Mouse (Mus musculus): ENCODE data around the gene Il6ra.

Il6ra gene

DNA sequence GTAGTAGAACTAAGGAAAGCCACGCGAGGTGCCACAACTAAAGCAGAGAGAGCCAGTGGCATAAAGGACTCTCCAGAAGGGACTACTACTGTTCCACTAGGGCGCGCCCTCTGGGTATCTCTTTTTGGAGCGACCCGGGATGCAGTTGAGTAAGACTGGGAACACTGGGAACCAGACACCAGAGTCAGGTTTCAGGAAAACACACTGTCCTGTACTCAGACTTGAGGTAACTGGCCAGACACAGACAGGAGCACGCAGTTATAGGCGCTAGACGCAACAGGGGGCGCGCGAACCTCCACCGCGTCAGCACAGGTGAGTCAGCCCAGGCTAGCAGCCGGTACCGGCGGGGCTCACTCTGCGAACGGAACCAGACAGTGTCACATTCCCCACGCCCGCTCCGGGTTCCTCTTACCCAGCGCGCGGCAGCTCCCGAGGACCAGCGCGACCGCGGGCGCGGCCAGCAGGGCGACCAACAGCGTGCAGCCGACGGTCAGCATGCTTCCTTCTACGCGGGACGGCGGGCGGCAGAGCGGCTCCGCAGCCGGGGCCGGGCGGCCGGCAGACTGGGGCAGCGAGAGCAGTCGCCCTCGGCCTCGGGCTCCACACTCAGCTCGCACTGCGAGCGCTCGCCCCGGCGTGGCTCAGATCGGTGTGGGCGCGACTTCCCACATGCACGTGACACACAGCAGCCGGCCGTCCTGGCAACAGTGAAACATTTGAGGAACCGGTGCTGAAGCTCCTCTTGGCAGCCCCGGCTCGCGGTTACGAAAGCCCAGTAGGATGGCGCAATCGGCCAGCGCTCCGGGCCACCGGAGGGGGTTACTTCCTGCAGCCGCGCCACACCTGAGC, at the start of gene Il6ra:
Gene Il6ra, minus strand, starts transcription at position 654 of the 849 bp plus-strand sequence.
- DNase-seq: peak; percentile 60

- DNase-seq: peak; percentile 55
These were observed 49.2 kb upstream of the Il6ra start for GRCm38 (mm10) chr3:89962059-89962750.

DNA sequence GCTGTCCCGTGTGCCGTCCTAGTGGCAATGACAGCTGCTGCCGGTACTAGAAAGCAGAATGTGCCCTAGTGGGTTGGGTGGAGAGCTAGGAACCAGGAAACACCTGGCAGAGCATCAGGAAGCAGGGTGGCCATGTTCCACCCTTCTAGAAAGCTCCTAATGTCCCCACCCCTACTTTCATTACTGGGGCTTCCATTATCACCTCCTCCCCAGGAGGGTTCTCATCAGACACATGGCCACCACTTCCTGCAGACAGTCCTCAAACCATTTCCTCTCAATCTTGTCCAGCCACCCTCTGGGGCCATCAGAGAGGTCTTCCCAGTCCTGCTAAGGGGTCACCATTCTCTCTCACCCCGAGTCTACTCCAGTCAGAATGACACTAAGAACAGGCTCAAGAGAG, 48.4 kb upstream of the Il6ra start:
- DNase-seq: peak; percentile 40

DNA sequence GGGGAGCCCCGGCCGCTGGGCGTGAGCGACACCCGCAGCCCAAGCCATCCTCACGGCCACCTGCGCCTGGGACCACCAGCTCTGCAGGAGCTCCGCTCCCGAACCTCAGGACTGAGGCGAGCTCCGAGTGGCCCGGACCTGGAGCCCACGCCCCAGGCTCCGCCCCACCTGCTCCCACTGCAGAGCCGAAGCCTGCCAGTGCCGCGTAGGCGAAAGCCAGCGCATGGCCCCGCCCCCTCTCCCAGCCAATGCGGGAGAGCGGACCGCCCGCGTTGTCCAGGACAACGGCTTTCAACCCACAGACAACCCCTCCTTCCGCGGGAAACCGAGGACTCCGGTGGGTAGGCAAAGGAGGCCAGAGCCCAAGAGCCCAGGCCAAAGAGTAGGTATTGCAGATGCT, 47.5 kb upstream of the Il6ra start:
- DNase-seq: peak; percentile 96

DNA sequence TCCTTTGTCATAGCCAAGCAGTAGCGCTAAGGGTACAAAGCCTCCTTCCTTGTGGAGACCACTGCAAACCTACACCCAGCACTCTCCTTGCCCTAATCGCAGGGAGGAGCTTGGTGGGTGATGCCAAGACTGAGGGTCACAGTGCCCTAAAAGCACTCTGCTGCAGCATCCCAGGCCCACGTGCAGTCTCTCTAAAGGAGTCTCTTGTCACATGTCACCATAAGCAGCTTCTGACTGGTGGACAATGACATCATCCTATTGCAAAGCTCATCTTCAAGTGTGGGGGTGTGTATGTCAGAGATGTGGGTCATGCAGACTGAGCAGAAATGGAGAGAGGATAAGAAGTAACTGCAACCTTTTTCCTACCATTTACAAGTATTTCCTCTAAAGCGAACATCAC, 46.4 kb upstream of the Il6ra start:
- peak; percentile 76 for DNase-seq

- no peak for DNase-seq
These were observed 44.9 kb upstream of the Il6ra start for GRCm38 (mm10) chr3:89957880-89958279.

- no peak for DNase-seq
These were observed 43.4 kb upstream of the Il6ra start for GRCm38 (mm10) chr3:89956177-89956971.

DNA sequence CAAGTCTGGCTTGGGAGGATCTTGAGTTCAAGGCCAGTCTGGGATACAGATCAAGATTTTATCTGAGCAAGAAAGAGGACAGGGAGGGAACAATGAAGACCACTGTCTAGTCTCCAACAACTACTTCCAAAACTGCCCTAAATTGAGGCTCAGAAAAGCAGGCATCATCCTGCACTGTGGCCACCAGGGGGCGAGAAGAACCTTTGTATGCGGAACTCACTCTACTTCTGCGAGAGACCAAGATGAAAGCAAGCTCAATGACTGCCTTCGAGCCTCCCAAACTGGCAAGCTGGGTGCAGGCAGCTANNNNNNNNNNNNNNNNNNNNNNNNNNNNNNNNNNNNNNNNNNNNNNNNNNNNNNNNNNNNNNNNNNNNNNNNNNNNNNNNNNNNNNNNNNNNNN, 40.4 kb upstream of the Il6ra start:
- DNase-seq: peak; percentile 60

DNA sequence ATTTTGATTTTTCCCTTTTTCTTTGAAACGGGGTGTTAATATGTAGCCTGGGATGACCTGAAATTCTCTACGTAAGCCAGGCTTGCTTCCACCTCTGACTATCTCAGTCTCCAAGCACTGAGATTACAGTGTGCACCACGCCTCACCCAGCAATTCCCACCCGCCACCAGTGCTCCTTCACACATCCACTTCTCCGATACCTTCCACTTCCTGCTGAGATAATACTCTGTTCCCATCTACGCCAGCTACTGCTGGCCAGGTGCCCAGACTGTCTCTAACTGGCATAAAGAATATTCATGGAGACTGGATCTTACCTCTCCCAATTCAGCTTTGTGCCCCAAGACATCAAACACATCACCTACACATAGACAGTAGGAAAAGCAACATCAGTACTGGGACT, 35.7 kb upstream of the Il6ra start:
- DNase-seq: peak; percentile 59

DNA sequence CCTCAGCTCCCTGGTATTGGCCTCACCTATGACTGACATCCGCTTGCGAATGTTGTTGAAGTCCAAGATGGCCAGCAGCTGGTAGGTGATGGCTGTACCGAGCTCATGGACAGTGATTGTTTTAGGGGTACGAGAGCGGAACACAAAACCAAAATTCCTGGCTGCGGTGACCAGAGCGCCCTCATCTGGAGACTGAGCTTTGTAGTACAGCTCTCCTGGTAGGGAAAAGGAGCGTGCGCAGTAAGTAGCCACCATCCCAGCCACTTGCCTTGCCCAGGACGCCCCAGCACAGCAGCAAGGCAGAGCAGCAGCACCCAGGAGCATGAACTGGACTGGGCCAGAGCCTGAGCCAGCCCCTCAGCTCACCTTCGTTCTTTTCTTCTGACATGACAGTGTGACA, 35.0 kb upstream of the Il6ra start:
- DNase-seq: no peak

DNA sequence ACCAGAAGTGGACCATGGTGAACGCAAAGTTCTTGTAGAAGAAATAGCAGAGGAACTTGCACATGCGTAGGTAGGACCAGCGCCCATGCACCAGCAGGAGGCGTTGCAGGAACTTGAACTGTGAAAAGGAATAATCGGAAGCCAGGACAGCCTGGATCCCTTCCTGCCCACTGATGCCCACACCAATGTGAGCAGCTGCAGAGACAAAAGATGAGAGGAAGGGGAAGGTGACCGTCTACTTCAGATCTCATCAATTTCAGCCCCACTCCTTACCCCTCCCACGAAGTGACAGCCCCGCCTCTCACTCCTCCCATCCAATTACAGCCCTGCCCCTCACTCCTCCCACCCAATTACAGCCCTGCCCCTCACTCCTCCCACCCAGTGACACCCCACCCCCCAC, 32.0 kb upstream of the Il6ra start:
- DNase-seq: no peak

GRCm38 (mm10) chr3:89942894-89943293, 29.9 kb upstream of the Il6ra start:
- DNase-seq: no peak

DNA sequence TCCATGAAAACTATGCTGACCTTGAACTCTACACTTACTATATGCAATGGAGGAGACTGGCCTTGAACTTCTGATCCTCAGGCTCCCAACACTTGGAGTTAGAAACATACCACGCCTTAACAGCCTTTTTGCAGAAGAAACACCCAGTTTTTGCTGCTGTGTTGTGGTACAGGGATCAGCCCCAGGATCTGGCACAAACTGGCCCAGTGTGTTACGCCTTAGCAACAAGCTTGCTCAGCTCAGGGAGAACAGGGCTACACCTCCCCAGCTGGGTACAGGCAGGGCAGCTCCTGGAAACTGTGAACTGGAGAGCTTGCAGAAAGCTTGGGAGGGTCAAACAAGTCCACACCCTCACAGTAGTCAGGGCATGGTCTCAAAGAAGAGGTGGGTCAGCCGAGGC, 23.5 kb upstream of the Il6ra start:
- DNase-seq: no peak

DNA sequence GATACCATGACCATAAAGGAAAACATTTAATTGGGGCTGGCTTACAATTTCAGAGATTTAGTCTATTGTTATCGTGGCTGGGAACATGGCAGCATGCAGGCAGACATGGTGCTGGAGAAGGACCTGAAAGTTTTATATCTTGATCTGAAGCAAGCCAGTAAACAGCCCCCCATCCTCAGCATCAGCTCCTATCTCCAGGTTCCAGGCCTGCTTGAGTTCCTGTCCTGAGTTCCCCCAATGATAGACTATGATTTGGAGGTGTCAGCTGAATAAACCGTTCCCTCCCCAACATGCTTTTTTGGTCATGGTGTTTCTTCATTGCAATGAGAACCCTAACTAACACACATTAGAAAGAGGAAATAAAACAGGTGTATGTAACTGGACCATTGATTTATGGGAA, 19.9 kb upstream of the Il6ra start:
- no peak for DNase-seq

GRCm38 (mm10) chr3:89928956-89929355, 16.0 kb upstream of the Il6ra start:
- DNase-seq: no peak

DNA sequence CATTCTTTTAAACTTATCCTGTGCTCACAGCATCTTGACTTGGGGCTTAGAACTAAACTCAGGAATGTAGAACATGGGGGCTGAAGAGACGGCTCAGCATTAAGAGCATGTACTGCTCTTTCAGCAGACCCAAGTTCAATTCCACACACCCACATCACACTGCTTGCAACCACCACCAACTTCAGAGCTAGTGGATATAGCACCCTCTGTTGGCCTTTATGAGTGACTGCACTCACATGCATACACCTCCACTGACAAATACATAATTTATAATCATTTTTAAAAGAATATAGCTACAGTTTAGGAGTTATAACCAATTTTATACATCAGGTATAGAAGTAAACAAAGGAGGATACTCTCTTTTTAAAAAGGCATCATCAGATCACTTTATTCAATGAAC, 13.4 kb upstream of the Il6ra start:
- DNase-seq: no peak

DNA sequence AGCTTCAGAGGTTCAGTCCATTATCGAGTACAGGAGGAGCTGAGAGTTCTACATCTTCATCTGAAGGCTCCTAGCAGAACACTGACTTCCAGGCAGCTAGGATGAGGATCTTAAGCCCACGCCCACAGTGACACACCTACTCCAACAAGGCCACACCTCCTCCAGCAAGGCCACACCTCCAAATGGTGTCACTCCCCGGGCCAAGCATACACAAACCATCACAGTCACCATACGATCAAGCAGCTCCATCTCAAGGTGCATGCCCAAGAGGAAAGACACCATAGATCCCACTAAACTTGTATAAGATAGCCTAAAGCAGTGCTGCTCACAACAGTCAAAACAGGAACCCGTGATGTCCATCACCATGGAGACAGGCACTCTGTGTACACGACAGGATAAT, 7.7 kb upstream of the Il6ra start:
- no peak for DNase-seq

DNA sequence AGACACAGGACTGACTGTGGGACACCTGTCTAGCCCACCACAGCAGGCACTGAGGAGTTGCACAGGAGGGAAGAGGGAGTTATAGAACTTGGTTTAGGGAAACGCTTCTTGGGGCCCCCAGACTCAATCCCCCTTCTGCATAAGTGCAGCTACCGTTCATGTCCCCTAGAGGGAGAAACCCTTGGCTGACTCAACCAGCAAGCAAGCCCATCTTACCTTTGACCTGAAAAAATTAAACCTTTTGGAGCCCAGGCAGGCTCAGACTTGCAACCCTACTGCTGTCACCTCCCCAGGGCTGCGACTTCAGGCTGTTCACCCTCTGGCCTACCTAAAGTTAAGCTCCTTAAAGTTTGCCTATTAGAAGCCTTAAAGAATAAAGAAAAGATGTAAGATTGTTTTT, 4.4 kb upstream of the Il6ra start:
- no peak for DNase-seq

DNA sequence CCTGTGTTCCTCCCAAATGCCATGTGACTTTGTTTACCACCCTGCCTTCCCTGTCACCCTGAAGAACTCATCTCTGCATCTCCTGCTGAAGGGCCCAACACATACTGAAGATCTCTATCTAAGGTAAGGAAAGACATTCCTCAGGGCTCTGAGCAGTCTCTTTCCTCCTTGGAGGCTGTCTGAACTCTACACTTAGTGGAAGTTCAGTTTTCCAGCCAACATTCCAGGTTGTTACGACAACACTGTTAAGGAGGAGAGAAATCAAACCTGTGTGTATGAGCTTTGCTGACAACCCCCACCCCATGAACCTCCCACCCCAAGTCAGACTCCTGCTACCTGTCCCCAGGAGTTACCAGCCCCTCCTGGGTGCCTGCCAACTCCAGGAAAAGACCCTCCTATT, 3.6 kb upstream of the Il6ra start:
- no peak for DNase-seq

GRCm38 (mm10) chr3:89914700-89915099, 1.7 kb upstream of the Il6ra start:
- DNase-seq: no peak

GRCm38 (mm10) chr3:89912108-89912542, 871 bp downstream of the Il6ra start:
- DNase-seq: no peak

DNA sequence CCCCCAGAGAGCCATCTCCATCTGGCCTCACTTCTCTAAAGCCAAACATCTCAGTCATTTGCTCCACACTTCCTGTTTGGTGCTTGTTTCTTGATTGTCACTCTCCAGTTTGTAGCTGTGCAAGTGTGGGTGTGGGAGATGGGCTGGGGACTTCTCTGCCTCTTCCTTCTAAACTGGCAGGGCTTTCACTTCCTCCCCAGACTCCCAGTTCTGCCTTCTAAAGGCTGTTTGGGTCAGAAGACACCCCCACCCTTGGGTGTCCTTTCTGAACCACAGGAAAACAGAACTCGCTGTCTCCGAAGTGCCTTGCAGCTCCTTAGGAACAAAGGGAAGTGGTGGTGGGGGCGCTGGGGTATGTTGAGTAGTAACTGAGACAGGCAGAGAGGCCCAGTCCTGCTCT, 1.8 kb downstream of the Il6ra start:
- DNase-seq: no peak

DNA sequence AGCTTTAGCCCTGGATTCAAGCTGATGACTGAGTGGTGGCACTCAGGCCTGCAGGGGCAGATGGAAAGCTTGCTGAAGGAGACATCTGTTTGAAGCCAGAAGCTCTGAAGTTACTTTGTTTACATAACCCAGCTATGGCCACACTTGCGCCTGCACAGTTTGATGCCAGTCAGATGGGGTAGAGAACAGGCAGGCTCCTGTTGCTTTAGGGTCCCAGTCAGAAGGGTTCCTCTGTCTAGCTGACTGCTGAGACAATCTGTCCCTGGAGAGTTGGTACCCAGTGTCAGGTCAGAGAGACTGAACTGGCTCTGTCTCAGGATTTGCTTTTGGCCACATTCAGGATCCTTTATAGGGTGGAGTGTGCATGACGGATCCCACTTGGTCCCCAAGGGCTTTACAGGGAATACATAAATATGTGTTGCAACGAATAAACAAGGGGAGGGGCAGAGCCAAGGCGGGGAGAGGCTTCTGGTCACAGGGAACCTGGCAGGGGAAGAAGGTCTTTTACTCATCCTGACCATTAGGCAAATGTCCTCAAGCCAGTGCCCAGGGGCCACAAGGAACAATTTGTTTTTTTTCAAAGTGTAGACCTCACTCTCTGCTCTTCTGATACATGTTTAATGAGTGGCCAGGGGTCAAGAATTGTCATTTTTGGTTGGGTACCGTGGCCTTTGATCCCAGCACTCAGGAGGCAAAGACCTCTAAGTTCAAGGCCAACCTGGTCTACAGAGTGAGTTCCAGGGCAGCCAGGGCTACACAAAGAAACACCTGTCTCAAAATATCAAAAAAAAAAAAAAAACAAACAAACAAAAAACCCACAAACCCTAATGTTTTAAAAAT, 3.1 kb downstream of the Il6ra start:
- DNase-seq: no peak

Measured in cerebellum, adult 9-11 months (tissue).